Mouse (Mus musculus): ENCODE results near the gene Auts2.

Auts2 gene

GRCm38 (mm10) chr5:132448401-132449066 lies 94.6 kb downstream of the Auts2 start:
- DNase-seq (ENCODE audit: low spot score) = no peak

DNA sequence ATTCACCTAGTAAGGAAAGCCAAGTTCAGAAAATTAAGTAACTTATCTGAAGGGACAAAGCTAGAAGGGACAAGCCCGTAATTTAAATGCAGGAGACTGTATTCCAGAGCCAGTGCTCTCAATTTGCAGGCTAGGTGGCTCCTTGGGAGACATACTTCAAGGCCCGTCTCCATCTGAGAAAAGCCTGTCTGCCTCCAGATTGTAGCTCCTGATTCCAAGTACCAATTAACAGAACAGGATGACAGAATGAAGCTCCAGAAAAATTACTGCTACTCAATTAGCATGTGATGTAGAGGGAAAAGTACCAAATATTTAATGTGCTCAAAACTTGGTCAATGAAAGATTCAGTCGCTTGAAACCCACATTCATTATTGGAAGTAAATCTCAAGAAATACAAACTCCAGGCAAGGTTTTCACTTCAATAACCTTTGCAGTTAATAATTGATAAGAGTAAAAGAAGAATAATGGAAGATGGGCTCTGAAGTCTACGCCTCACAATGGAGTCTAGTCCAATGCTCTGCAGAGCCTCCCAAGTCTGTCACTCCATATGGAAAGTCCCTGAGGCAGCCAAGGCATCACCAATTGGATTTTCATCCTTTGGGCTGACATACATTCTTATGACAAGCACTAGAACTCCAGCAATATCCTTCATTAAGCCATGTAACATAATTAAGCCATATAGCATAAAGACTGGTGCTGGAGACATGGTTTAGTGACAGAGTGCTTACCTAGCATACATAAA lies 97.8 kb downstream of the Auts2 start:
- DNase-seq (ENCODE audit: low spot score) = no peak

DNA sequence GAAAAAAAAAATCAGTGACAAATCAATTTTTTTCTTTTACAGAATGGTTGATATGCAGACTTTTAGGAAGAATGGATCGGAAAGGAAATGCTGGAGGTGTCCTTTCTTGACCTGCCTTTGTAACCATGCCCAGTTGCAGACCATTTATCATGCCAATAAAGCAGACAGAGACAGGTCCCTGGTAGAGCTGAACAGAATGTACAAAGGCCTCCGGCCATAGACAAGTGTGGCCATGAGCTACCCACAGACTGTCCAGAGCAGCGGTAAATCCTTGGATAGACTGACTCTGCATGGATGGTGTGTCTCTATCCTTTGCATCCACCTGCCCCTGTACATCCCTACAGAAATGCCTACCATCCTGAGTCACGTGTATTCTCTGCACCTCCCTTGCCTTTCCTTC lies 100.2 kb downstream of the Auts2 start:
- no peak for DNase-seq (ENCODE audit: low spot score)

GRCm38 (mm10) chr5:132438414-132438813 lies 104.7 kb downstream of the Auts2 start:
- DNase-seq (ENCODE audit: low spot score) = no peak

DNA sequence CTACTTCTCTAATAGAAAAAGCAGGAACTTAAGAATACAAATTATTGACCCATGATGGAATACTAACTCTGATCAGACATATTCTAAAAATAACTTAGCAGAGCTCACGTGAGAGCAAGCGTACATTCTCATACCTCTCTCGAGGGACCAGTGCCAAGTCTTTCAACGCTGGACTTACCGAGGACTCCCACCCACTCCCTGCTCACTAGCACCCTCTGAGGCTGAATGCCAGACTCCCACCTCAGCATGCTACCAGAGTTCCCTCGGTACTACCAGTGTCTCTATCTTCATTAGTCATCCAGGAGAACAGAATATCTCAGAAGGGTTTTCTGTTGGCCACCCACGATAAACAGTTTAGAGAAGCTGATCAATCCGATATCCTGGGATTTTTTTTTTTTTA lies 105.2 kb downstream of the Auts2 start:
- peak; percentile 24 for DNase-seq (ENCODE audit: low spot score)

DNA sequence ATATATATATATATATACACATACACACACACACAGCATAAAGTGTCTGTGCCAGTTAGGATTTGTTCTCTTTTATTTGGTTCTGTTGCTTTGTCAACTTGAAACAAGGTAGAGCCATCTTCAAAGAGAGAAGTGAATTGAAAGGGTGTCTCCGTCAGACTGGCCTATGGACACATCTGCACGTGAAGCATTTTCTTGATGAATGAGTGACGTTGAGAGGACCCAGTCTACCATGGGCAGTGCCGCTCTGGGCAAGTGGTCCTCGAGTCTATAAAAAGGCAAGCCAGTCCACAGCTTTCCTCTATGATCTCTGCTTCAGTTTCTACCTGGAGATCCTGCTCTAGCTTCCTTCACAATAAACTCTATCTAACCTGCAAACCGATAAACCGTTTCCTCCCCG lies 105.7 kb downstream of the Auts2 start:
- DNase-seq (ENCODE audit: low spot score) = no peak

- peak; percentile 12 for DNase-seq (ENCODE audit: low spot score)
Measured at GRCm38 (mm10) chr5:132436901-132437300, 106.2 kb downstream of the Auts2 start.

GRCm38 (mm10) chr5:132436473-132436872 lies 106.7 kb downstream of the Auts2 start:
- DNase-seq (ENCODE audit: low spot score) = no peak

- DNase-seq (ENCODE audit: low spot score) = no peak
Measured at GRCm38 (mm10) chr5:132435401-132435800, 107.7 kb downstream of the Auts2 start.

- no peak for DNase-seq (ENCODE audit: low spot score)
Measured at GRCm38 (mm10) chr5:132433377-132434115, 109.6 kb downstream of the Auts2 start.

GRCm38 (mm10) chr5:132429363-132429762 lies 113.8 kb downstream of the Auts2 start:
- no peak for DNase-seq (ENCODE audit: low spot score)

DNA sequence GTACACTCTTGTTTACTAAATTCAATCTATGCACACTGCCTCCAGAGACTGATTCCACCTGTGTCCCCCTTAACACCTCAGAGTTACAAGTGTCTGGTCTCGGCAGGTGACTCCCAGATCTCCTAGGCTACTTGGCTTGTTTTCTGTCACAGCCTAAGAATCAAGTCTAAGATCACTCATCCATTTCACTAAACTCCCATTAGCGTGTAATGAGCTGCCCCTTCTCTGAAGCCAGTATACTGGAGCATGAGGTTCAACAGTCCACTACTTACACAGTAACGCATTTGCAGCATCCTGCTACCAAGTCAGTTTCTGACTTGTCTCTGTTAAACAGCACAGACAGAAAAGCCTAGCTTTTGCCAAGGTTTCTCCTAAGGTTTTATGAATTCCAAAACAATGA lies 116.8 kb downstream of the Auts2 start:
- DNase-seq (ENCODE audit: low spot score) = no peak

- no peak for DNase-seq (ENCODE audit: low spot score)
Measured at GRCm38 (mm10) chr5:132425792-132426309, 117.3 kb downstream of the Auts2 start.

DNA sequence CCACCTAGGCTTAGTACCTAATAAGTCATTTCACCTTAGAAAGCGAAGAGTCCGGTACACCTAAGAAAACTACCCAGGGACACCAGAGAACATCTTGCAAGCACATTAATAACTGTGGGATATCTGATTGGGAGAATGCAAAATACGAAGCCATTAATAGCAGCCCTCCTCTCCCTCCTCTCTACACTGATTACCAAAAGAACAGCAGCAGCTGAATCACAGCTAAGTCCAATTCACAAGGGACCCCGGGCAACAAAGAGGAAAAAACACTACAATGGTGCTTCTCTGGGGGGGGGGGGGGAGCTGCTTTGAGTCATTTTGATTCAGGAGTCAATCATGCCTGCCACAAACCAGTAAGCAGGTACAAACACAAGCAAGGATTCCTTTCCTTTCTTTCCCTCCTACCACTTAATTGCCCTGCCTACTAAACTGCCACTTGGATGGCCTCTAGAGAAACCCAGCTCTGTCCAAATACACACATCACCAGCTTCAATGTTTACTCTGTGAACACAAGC lies 132.7 kb downstream of the Auts2 start:
- no peak for DNase-seq (ENCODE audit: low spot score)

DNA sequence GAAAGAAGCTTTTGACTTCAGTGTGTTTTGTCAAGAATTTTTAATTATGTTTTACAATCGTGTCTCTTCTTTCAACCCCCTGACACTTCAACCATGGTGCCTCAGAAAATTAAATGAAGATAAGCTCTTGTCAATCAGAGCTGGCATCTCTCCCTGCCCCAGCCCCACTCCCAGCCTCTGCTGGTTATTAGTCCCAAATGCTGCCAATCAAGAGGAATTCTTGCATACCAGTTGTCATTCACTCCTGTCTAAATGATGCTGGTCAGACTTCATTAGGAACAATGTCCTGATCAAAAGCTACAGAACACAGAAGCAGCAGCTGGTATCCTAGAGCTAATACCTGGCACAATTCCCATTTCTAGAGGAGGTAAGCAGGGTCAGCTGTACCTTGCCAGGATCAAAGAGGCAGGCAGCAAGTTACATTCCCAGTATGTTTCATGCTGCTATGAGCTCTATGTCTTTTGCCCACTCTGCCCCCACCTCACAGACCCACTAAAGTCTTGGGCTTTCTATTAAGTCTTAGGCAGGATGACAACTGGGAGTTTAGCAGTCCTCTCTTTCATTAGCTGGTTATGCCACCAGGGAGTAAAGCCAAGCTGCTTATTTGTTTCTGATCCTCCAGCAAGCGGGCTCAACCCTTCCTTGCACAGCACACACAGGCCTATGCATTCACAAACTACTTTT lies 134.1 kb downstream of the Auts2 start:
- no peak for DNase-seq (ENCODE audit: low spot score)

DNA sequence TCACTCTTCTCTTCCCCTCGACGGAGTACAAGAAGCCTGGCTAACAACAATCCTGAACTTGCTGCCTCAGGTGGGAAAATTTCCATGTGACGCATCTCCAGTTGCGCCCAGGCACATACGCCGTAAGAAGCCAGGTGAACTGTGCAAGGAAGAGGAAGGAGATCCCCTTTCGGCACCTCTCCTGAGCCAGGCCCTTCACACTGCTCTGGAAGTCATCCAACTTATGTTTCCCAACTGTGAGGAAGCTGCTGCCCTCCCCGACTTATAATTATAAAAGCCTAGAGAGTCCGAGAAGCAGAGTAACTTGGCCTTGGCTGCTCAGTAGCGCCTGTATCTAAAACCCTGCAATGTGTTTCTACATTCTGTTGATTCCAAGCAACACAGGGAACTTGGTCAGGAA lies 142.6 kb downstream of the Auts2 start:
- no peak for DNase-seq (ENCODE audit: low spot score)

DNA sequence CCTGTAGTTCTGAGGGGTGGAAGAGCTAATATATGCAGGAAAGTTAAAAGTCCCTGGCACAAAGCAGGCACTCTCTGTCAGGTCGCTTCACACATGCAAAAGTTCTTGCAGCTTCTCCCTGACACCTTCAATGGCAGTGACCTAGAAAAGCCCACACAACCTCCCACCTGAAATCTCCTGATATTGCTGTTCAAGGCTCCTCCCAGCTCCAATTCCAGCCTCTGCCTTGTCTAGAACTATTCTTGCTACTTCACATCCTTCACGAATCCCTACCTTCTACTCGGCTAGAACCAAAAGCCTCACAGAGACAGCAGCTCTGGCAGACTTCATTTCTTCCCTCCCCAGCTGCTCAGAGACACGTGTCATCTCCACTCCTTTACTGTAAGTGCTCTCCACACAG lies 143.7 kb downstream of the Auts2 start:
- no peak for DNase-seq (ENCODE audit: low spot score)

DNA sequence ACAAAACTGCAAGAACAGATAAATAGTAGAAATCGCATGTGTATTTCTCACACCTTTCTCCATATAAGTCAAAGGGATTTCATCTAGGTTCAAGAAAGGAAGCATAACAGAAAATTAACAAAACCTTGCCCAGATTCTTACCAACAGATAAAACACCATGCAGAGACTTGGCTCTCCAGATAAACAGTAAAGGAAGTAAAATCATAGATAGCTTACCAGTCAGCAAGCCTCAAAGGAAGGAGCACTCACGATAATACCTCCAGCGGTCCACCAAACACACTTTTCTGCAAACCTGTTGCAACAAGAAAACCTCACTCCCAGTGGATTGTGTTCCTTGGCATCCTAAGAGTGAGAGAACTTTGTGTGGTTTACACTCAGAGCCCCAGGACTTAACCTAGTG lies 147.2 kb downstream of the Auts2 start:
- DNase-seq (ENCODE audit: low spot score) = no peak

DNA sequence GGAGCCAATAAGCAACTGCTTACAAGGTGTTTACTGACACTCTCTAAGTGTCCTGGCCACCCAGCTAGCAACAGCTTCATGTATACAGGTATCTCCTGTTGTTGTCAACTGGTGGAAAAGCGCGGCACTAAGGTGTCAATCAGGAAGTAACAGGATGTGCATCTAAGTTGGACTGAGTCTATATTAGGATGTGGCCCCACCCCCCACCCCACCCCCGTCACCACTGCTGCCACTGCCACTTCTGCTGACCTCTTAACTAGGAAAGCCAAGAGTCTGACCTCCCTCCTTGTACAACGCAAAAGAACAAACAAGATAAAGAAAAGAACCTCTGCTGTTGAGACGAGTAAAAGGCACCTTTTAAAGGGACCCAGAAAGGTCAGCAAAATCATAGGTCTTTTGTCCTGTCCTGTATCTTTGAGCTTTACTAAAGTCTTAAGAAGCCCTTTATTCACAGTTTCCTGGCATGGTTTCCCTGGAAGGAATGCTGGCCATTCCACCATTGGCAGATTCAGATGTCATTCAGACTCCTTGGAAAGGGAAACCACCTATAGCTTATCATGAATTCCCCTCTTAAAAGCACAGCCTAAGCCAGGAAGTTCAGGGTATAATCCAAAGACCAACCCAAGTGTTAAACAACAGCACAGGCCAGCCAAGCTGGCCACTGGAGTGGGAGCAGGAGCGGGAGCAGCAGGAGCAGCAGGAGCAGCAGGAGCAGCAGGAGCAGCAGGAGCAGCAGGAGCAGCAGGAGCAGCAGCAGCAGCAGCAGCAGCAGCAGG lies 148.2 kb downstream of the Auts2 start:
- DNase-seq (ENCODE audit: low spot score) = no peak

DNA sequence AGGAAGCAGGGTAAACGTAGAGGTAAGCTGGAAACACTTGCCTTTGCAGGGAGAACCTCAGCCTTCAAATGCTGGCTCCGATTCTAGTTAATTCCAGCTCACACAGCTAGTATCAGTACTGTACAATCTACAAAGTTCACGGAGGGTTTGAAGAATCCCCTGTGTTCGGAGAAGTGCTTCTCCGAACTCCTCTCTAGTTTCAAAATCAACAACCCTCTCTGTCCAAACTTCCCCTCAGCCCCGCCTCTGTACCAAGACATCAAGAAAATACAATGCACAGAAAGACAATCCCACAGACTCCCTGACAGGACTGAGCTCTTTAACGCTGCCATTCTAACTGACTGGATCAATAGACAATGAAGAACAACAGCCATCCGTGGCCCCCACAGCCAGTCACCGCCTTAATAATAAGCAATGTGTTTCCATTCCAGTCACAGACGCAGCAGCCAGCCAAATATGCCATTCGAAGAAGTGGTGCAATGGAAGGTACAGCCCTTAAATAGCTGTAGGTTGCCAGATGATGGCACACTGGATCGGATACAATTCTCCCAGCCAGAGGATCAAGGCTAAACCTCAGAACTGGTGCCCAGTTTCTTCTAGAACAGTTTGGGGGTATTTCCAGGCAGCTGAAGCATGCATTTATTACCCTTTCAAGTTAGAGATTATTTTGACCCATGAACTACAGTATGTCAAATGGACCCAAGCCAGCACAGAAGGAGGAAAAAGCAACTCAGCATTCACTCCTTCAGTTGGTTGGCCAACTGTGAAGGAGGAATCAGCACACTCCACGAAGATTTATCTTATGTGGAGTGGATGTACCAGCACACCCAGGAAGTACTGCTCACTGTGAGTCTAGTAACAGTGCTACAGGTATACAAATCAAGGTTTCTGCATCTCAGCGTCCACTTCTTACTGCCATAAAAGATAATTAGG lies 151.0 kb downstream of the Auts2 start:
- DNase-seq (ENCODE audit: low spot score) = no peak

All from ovary, adult 18-20 months (tissue).